Mouse (Mus musculus) kidney, postnatal 0 days (tissue): ENCODE measurements around the gene Unc5b. TPM values are rescaled to one million over a fixed set of nuclear protein-coding genes. Genes with fewer than 3 reads are reported as not detected.

ENCODE experiments used
- ATAC-seq: fragments of 200-750 bp; cut with Nextera tagmentation; replicated peaks from 2 replicates; pipeline ENCODE4 v1.8.0; 2017; ENCODE audit warnings: low read depth, moderate number of reproducible peaks, moderate TSS enrichment, moderate library complexity; ENCODE audit not compliant: low FRiP score
- DNase-seq: peaks from one replicate; pipeline ENCODE4 v3.0.0-alpha.2; 2016; ENCODE audit warnings: low spot score
- H3K27ac ChIP-seq: fragments of 300-500 bp; sonication (generic); 2 replicates; pipeline ENCODE4 v1.5.1; 2014; ENCODE audit warnings: mild to moderate bottlenecking
- H3K27me3 ChIP-seq: fragments of 300-500 bp; sonication (generic); 2 replicates; pipeline ENCODE4 v1.6.1; 2014; ENCODE audit warnings: low read length, mixed read lengths; ENCODE audit not compliant: insufficient read depth
- H3K36me3 ChIP-seq: fragments of 300-500 bp; sonication (generic); 2 replicates; pipeline ENCODE4 v1.6.1; 2014; ENCODE audit warnings: low read length, mixed read lengths; ENCODE audit not compliant: insufficient read depth
- H3K4me1 ChIP-seq: fragments of 300-500 bp; sonication (generic); replicated peaks from 2 replicates; pipeline ENCODE4 v1.6.1; 2014; ENCODE audit warnings: antibody characterized with exemption, low read length, mixed read lengths; ENCODE audit not compliant: insufficient read depth
- H3K4me2 ChIP-seq: fragments of 300-500 bp; sonication (generic); 2 replicates; pipeline ENCODE4 v1.6.1; 2014; ENCODE audit warnings: mild to moderate bottlenecking, low read length, moderate library complexity, mixed read lengths
- H3K4me3 ChIP-seq: fragments of 300-500 bp; sonication (generic); replicated peaks from 2 replicates; pipeline ENCODE4 v1.5.1; 2014; ENCODE audit warnings: low read depth, low read length
- H3K9ac ChIP-seq: fragments of 300-500 bp; sonication (generic); 2 replicates; pipeline ENCODE4 v1.6.1; 2014; ENCODE audit warnings: low read depth, low read length
- H3K9me3 ChIP-seq: fragments of 300-500 bp; sonication (generic); replicated peaks from 2 replicates; pipeline ENCODE4 v1.6.1; 2016; ENCODE audit warnings: low read length, inconsistent platforms, mixed read lengths
- CTCF ChIP-seq: IDR thresholded peaks from 2 replicates; pipeline ENCODE4 v1.5.1; 2016; ENCODE audit warnings: antibody characterized with exemption, low read depth, mild to moderate bottlenecking, moderate library complexity
- WGBS: fragments of 180-500 bp; shearing (Covaris S2); extraction: QIAGEN DNeasy Blood & Tissue Kit; methylation state at CpG from one replicate; pipeline ENCODE4 v1.1.7; 2014; 5-methylcytosine and 5-hydroxymethylcytosine counted together
- polyA plus RNA-seq: library from polyadenylated mRNA; unstranded; fragments of >200 nt; fragmentation: Nextera tagmentation; extraction: Ambion mirVana; gene quantifications from 2 replicates; pipeline ENCODE4 v1.2.1, GENCODE M21; 2015

Unc5b gene
- polyA plus RNA-seq, 1 experiment from 2014 or later: 7.8 TPM

GRCm38 (mm10) chr10:60796028-60796427, 35.4 kb downstream of the Unc5b start:
- Histone ChIP-seq H3K4me2 (no peak overlapping the region), H3K9ac (no peak overlapping the region), H3K4me1 (peaks cover 47% of the 10 kb centered on the region), H3K27me3 (no peaks in the 10 kb centered on the region), H3K4me3 (no peak overlapping the region), H3K27ac (peak overlapping the region; percentile 36; the same call in 1 of the 2 replicates), H3K36me3 (no peaks in the 10 kb centered on the region), H3K9me3 (no peaks in the 10 kb centered on the region)
- ATAC-seq: no peak
- WGBS: 69% methylated on average over 5 of the region's 5 CpGs
- no peak for DNase-seq
- TF ChIP-seq CTCF: no peak

- H3K9me3 ChIP-seq: no peaks in the 10 kb centered on the region
- no peak for TF ChIP-seq CTCF
- no peak for DNase-seq
- H3K9ac ChIP-seq: no peak overlapping the region
- H3K27me3 ChIP-seq: no peaks in the 10 kb centered on the region
- H3K4me3 ChIP-seq: no peak overlapping the region
- H3K27ac ChIP-seq: peak overlapping the region; percentile 40; the same call in 1 of the 2 replicates
- no peaks in the 10 kb centered on the region for H3K36me3 ChIP-seq
- H3K4me1 ChIP-seq: peaks cover 36% of the 10 kb centered on the region
- no peak for ATAC-seq
- 39% methylated on average over 8 of the region's 8 CpGs for WGBS
- H3K4me2 ChIP-seq: no peak overlapping the region
These were observed 36.6 kb downstream of the Unc5b start for GRCm38 (mm10) chr10:60794792-60795191.

- no peak for TF ChIP-seq CTCF
- DNase-seq (peak; percentile 69), ATAC-seq (no peak)
- no peak overlapping the region for H3K4me3 ChIP-seq
- H3K9me3 ChIP-seq: no peaks in the 10 kb centered on the region
- H3K27ac ChIP-seq: peak overlapping the region; percentile 40; the same call in 1 of the 2 replicates
- H3K27me3 ChIP-seq: no peaks in the 10 kb centered on the region
- H3K9ac ChIP-seq: no peak overlapping the region
- H3K4me2 ChIP-seq: no peak overlapping the region
- peaks cover 32% of the 10 kb centered on the region for H3K4me1 ChIP-seq
- WGBS: 28% methylated on average over 11 of the region's 11 CpGs
- H3K36me3 ChIP-seq: no peaks in the 10 kb centered on the region
These were observed 37.0 kb downstream of the Unc5b start for GRCm38 (mm10) chr10:60794374-60794773.

- DNase-seq (peak; percentile 53), ATAC-seq (no peak)
- 32% methylated on average over 11 of the region's 11 CpGs for WGBS
These were observed 38.5 kb downstream of the Unc5b start for GRCm38 (mm10) chr10:60792841-60793240.

GRCm38 (mm10) chr10:60792365-60792764, 39.0 kb downstream of the Unc5b start:
- no peak overlapping the region for H3K9ac ChIP-seq
- peak overlapping the region; percentile 25; the same call in 1 of the 2 replicates for H3K27ac ChIP-seq
- H3K4me1 ChIP-seq: peaks cover 19% of the 10 kb centered on the region
- H3K36me3 ChIP-seq: no peaks in the 10 kb centered on the region
- WGBS: 21% methylated on average over 10 of the region's 10 CpGs
- H3K27me3 ChIP-seq: no peaks in the 10 kb centered on the region
- H3K4me3 ChIP-seq: no peak overlapping the region
- TF ChIP-seq CTCF: no peak
- ATAC-seq (peak; percentile 31), DNase-seq (peak; percentile 67)
- H3K4me2 ChIP-seq: no peak overlapping the region
- H3K9me3 ChIP-seq: no peaks in the 10 kb centered on the region

More at GRCm38 (mm10) chr10:60792841-60793240, 38.5 kb downstream of the Unc5b start:
- no peaks in the 10 kb centered on the region for H3K9me3 ChIP-seq
- H3K9ac ChIP-seq: no peak overlapping the region
- no peaks in the 10 kb centered on the region for H3K36me3 ChIP-seq
- no peaks in the 10 kb centered on the region for H3K27me3 ChIP-seq
- peaks cover 20% of the 10 kb centered on the region for H3K4me1 ChIP-seq
- H3K4me3 ChIP-seq: no peak overlapping the region
- H3K27ac ChIP-seq: peak overlapping the region; percentile 25; the same call in 1 of the 2 replicates
- H3K4me2 ChIP-seq: no peak overlapping the region
- no peak for TF ChIP-seq CTCF

- 81% methylated on average over 6 of the region's 6 CpGs for WGBS
- DNase-seq (no peak), ATAC-seq (no peak)
These were observed 40.5 kb downstream of the Unc5b start for GRCm38 (mm10) chr10:60790912-60791311.

More at GRCm38 (mm10) chr10:60790912-60791311, 40.5 kb downstream of the Unc5b start:
- H3K9me3 ChIP-seq: no peaks in the 10 kb centered on the region
- TF ChIP-seq CTCF: no peak
- peaks cover 15% of the 10 kb centered on the region for H3K4me1 ChIP-seq
- H3K27ac ChIP-seq: no peak overlapping the region
- H3K9ac ChIP-seq: no peak overlapping the region
- H3K4me3 ChIP-seq: no peak overlapping the region
- H3K4me2 ChIP-seq: no peak overlapping the region
- H3K36me3 ChIP-seq: no peaks in the 10 kb centered on the region
- no peaks in the 10 kb centered on the region for H3K27me3 ChIP-seq
